Comparison of ENCODE assay signal across 8 mouse cellular contexts in genomic region chr7:79147931-79148653, GRCm38 (mm10). TPM values are rescaled to one million over a fixed set of nuclear protein-coding genes. Genes with fewer than 3 reads are reported as not detected.
DNase-seq lines count a peak whose midpoint lies in the region; ATAC-seq and TF ChIP-seq lines count a peak whose summit lies in the region.

No protein-coding gene starts in this region.

- H3K79me3 ChIP-seq in C2C12 (ENCODE audit: low read depth) = peaks cover 13% of the 10 kb centered on the region

- H3ac ChIP-seq in C2C12 (ENCODE audit: control insufficient read depth, insufficient read length, low read depth) = peak overlapping the region; percentile 39

- 3% methylated on average over 20 of the region's 20 CpGs for WGBS in heart, embryonic 11.5 days (ENCODE audit: insufficient replicate concordance)
- WGBS in limb, embryonic 15.5 days = 2% methylated on average over 20 of the region's 20 CpGs

- peaks cover 32% of the 10 kb centered on the region for H3K79me2 ChIP-seq in C2C12 (ENCODE audit: control insufficient read depth, insufficient read depth)

- peaks cover 15% of the 10 kb centered on the region for H3K36me3 ChIP-seq in C2C12 (ENCODE audit: control insufficient read depth, insufficient read depth)
- H3K36me3 ChIP-seq in G1E (replicated peaks) = no peaks in the 10 kb centered on the region
- no peaks in the 10 kb centered on the region for H3K36me3 ChIP-seq in heart, embryonic 11.5 days (ENCODE audit: control insufficient read depth, insufficient read depth, low read length)
- peaks cover 20% of the 10 kb centered on the region for H3K36me3 ChIP-seq in limb, embryonic 15.5 days

- ATAC-seq in G1E (ENCODE audit: extremely low read depth, insufficient number of reproducible peaks, low FRiP score, poor library complexity, severe bottlenecking) = no peak
- ATAC-seq in heart, embryonic 11.5 days (replicated peaks; ENCODE audit: insufficient number of reproducible peaks, low FRiP score, low TSS enrichment) = peak; percentile 2; the same call in 1 of the 2 replicates
- no peak for ATAC-seq in limb, embryonic 15.5 days (ENCODE audit: insufficient number of reproducible peaks, low FRiP score, low TSS enrichment, low read depth)

- peak overlapping the region; percentile 84 for H3K9ac ChIP-seq in heart, embryonic 11.5 days (ENCODE audit: low read depth, low read length)
- peak overlapping the region; percentile 59 for H3K9ac ChIP-seq in limb, embryonic 15.5 days

- H3K27me3 ChIP-seq in C2C12 (ENCODE audit: control insufficient read depth, insufficient read depth, insufficient read length) = no peaks in the 10 kb centered on the region
- H3K27me3 ChIP-seq in G1E (ENCODE audit: insufficient read depth, low read length) = peaks cover 28% of the 10 kb centered on the region
- no peaks in the 10 kb centered on the region for H3K27me3 ChIP-seq in heart, embryonic 11.5 days (ENCODE audit: control insufficient read depth, insufficient read depth, low read length)
- H3K27me3 ChIP-seq in limb, embryonic 15.5 days = no peaks in the 10 kb centered on the region

- H3K4me3 ChIP-seq in C2C12 (ENCODE audit: insufficient read depth, poor library complexity, severe bottlenecking) (peak overlapping the region; percentile 52), G1E (ENCODE audit: low read depth, low read length) (peak overlapping the region; percentile 73; the same call in 1 of the 2 replicates)
- H3K4me3 ChIP-seq in heart, embryonic 11.5 days (ENCODE audit: low read depth, low read length) = peak overlapping the region; percentile 79
- H3K4me3 ChIP-seq in limb, embryonic 15.5 days = peak overlapping the region; percentile 61

- H3K4me2 ChIP-seq in heart, embryonic 11.5 days = peak overlapping the region; percentile 83
- peak overlapping the region; percentile 79 for H3K4me2 ChIP-seq in limb, embryonic 15.5 days

- peaks cover 17% of the 10 kb centered on the region for H3K4me1 ChIP-seq in G1E (ENCODE audit: insufficient read depth, low read depth, low read length)
- peaks cover 11% of the 10 kb centered on the region for H3K4me1 ChIP-seq in heart, embryonic 11.5 days (ENCODE audit: control insufficient read depth, insufficient read depth, low read length)
- H3K4me1 ChIP-seq in limb, embryonic 15.5 days = peaks cover 22% of the 10 kb centered on the region

- no peaks in the 10 kb centered on the region for H3K9me3 ChIP-seq in G1E (replicated peaks)
- H3K9me3 ChIP-seq in heart, embryonic 11.5 days (replicated peaks; ENCODE audit: control insufficient read depth, low read length) = no peaks in the 10 kb centered on the region
- no peaks in the 10 kb centered on the region for H3K9me3 ChIP-seq in limb, embryonic 15.5 days

- peak overlapping the region; percentile 85 for H3K27ac ChIP-seq in heart, embryonic 11.5 days (ENCODE audit: low read depth, low read length)
- no peak overlapping the region for H3K27ac ChIP-seq in limb, embryonic 15.5 days

- DNase-seq in G1E (ENCODE audit: low spot score) = no peak
- peak; percentile 33 for DNase-seq in neural tube, embryonic 10.5 days (ENCODE audit: extremely low spot score, low spot score)
- no peak for DNase-seq in frontal cortex, postnatal 36 days (ENCODE audit: low spot score in 2 of 2)
- no peak for DNase-seq in layer of hippocampus, postnatal 14 days (ENCODE audit: low spot score in 2 of 2)
- no peak for DNase-seq in left cerebral cortex, postnatal 36 days (ENCODE audit: low spot score in 2 of 2)

- TF ChIP-seq CTCF in C2C12 (IDR thresholded peaks at IDR 0.05; ENCODE audit: control insufficient read depth, insufficient read depth, insufficient read length) = no peak
- TF ChIP-seq CTCF in G1E (IDR thresholded peaks at IDR 0.05; ENCODE audit: low read depth, low read length) = no peak

- intact Hi-C loops in left cerebral cortex, postnatal 36 days (cut with DNase I) = loop anchor here (2.0 to 5.0 kb wide), 2 partner anchors 44 to 81 kb away; no protein-coding TSS in a partner anchor

TF ChIP-seq in C2C12, 6 proteins besides CTCF, POLR2A, EP300 and RAD21:
- no peak for TF ChIP-seq MYOD1 (IDR thresholded peaks at IDR 0.05; ENCODE audit: control insufficient read depth, insufficient read length, low read depth)
- no peak for TF ChIP-seq MAX (IDR thresholded peaks at IDR 0.05)
- no peak for TF ChIP-seq FOSL1 (IDR thresholded peaks at IDR 0.05; ENCODE audit: insufficient read depth, low read length, poor library complexity, severe bottlenecking)
- no peak for TF ChIP-seq USF1 (IDR thresholded peaks at IDR 0.05; ENCODE audit: low read depth)
- TF ChIP-seq CEBPB (IDR thresholded peaks at IDR 0.05; ENCODE audit: low read depth) = no peak

RNA-seq across cellular contexts. Expression of gene Mfge8, which starts 0.8 kb away (rescaled TPM):
- polyA plus RNA-seq in C2C12 (2012; fragmentation: generic; extraction: Trizol) (350 TPM), G1E (2012) (1.6 and 1.9 TPM in 2 replicates)
- total RNA-seq in G1E (2014; fragmentation: Nextera tagmentation) (1.5 TPM in 1 of 2 replicates, not detected in the other), G1E (2017) (14.5 and 15.5 TPM in 2 replicates)
- polyA plus RNA-seq in heart, embryonic 11.5 days (2014; fragmentation: Nextera tagmentation; extraction: Ambion mirVana) = 205 and 243 TPM in 2 replicates
- 198 and 204 TPM in 2 replicates for polyA plus RNA-seq in limb, embryonic 15.5 days (2015; fragmentation: Nextera tagmentation; extraction: Ambion mirVana)
- total RNA-seq in layer of hippocampus, postnatal 14 days (2021) = 100 to 1,000 TPM; 136 to 141 TPM
- total RNA-seq in left cerebral cortex, postnatal 36 days (2021) = 100 to 1,000 TPM; 185 to 203 TPM

RNA-seq across cellular contexts. Expression of gene Hapln3, which starts 17.3 kb away (rescaled TPM):
- polyA plus RNA-seq in C2C12 (2012; fragmentation: generic; extraction: Trizol) = 0.18 TPM
- total RNA-seq in G1E (2014; fragmentation: Nextera tagmentation) = not detected in 2 replicates
- 0.05 and 0.12 TPM in 2 replicates for total RNA-seq in G1E (2017)
- polyA plus RNA-seq in G1E (2012) = not detected in 2 replicates
- 1.2 and 1.4 TPM in 2 replicates for polyA plus RNA-seq in heart, embryonic 11.5 days (2014; fragmentation: Nextera tagmentation; extraction: Ambion mirVana)
- polyA plus RNA-seq in limb, embryonic 15.5 days (2015; fragmentation: Nextera tagmentation; extraction: Ambion mirVana) = 1.2 and 1.8 TPM in 2 replicates
- 1 to 10 TPM; 4.1 to 4.5 TPM for total RNA-seq in layer of hippocampus, postnatal 14 days (2021)
- 1 to 10 TPM; 1.2 to 3.2 TPM for total RNA-seq in left cerebral cortex, postnatal 36 days (2021)

Comparison
In these comparisons a context has a peak if more than half of its experiments do, and no peak if none do; other contexts are left out.
1. RNA of gene Mfge8, which starts 0.8 kb away (polyA plus RNA-seq): 350 TPM in C2C12 (single experiment), 205 to 243 TPM in heart, embryonic 11.5 days and 198 to 204 TPM in limb, embryonic 15.5 days; 1.6 to 1.9 TPM in G1E; every median in the first group is over 10 times any median in the second.
2. Peak in every context shown above with its lines, with median percentiles within 50 percentile points of each other: H3K4me3 ChIP-seq.